Mouse (Mus musculus) liver, postnatal 0 days (tissue): ENCODE data around the gene Tepp.

Experiments
- CTCF ChIP-seq: sonication (generic); IDR thresholded peaks from 2 replicates; pipeline ENCODE4 v1.5.1; 2016; ENCODE audit warnings: antibody characterized with exemption, low read depth
- EP300 ChIP-seq: IDR thresholded peaks from 2 replicates; pipeline ENCODE4 v1.6.1; 2016; ENCODE audit warnings: antibody characterized with exemption, low read depth, mild to moderate bottlenecking

- no peak for TF ChIP-seq CTCF
- no peak for TF ChIP-seq EP300
These were observed 4.8 kb upstream of the Tepp start for GRCm38 (mm10) chr8:95305526-95305925.
